Mouse (Mus musculus) lung, adult 2 months (tissue): Measurements from ENCODE around the gene Galnt12.

Experiments used
- CTCF ChIP-seq: fragments of 200-500 bp; IDR thresholded peaks from 2 replicates; pipeline ENCODE4 v1.5.1; 2011; ENCODE audit warnings: mild to moderate bottlenecking, low read length, control low read depth; ENCODE audit not compliant: insufficient read depth
- POLR2A ChIP-seq: fragments of 200-500 bp; IDR thresholded peaks from 2 replicates; pipeline ENCODE4 v1.6.1; 2011; ENCODE audit warnings: low read depth, mild to moderate bottlenecking, control low read depth, low read length, borderline replicate concordance; ENCODE audit errors: extremely low read depth

DNA sequence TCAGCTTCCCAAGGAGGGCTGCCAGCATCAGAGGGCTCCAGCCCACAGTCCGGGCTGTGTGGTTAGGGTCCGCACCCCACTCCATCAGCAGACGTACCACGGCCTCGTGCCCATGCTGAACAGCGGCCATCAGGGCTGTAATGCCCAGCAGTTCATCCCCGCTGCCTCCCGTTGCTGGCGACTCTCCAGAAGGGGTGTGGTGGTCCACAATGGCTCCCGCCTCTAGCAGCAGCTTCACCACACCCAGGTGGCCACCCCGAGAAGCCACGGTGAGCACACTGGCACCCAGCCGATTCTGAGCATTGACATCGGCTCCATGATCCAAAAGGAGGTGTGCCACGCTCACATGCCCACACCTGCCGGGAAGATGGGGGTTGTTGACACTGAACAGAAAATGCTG, 42.5 kb upstream of the Galnt12 start:
- TF ChIP-seq POLR2A (no peak), CTCF (no peak)
